Comparison of ENCODE assay signal across 8 mouse cellular contexts in the genomic region with DNA sequence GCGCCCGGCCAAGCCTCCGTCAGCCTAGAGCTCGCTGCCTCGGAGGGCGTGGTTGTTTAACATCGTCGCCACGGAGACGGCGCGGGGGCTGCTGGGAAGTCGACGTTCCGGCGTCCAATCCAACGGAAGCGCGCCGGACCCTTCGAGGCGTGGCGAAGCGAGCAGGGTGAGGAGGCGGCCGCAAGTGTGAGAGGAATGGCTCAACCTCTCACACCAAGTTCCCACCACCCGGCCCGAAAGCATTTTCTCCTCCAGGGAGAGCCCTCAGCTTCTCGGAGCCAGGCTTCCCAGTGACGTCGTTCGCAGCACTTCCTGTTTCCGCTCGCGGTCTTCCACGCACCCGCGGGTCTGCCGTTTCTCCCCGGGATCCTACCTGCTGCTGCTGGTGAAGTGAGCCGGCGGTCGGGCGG. TPM values are rescaled to one million over a fixed set of nuclear protein-coding genes. Genes with fewer than 3 reads are reported as not detected.
DNase-seq lines count a peak whose midpoint lies in the region; ATAC-seq lines count a peak whose summit lies in the region.

Aste1 (plus strand) TSS at position 175 of the 410 bp plus-strand sequence.
Nek11 (minus strand) TSS at position 307 of the 410 bp plus-strand sequence.

- under 1% methylated on average over 43 of the region's 44 CpGs for WGBS in hindbrain, embryonic 15.5 days

- H3K9ac ChIP-seq in hindbrain, embryonic 15.5 days = peak within 1 kb of the TSS; percentile 74

- ATAC-seq in hindbrain, embryonic 15.5 days (ENCODE audit: low FRiP score, low read depth) = peak; percentile 96

- peak within 1 kb of the TSS; percentile 93 for H3K4me3 ChIP-seq in hindbrain, embryonic 15.5 days

- H3K36me3 ChIP-seq in hindbrain, embryonic 15.5 days = peaks cover 9% of the 10 kb centered on the region; the same call in 1 of the 2 replicates

- H3K27me3 ChIP-seq in hindbrain, embryonic 15.5 days = 0 out of 2 replicates have a peak, but pooled peaks cover 4% of the 10 kb centered on the region

- H3K4me1 ChIP-seq in hindbrain, embryonic 15.5 days (replicated peaks) = peaks cover 48% of the 10 kb centered on the region

- H3K27ac ChIP-seq in hindbrain, embryonic 15.5 days (replicated peaks) = peak within 1 kb of the TSS; percentile 83

- no peaks in the 10 kb centered on the region for H3K9me3 ChIP-seq in hindbrain, embryonic 15.5 days

- DNase-seq in T-cell, adult 2 months (ENCODE audit: low spot score) = peak; percentile 93
- DNase-seq in cerebellum, postnatal 36 days = peak; percentile 90 to 92
- peak; percentile 94 for DNase-seq in frontal cortex, postnatal 36 days (ENCODE audit: low spot score in 2 of 2)
- peak; percentile 80 for DNase-seq in left cerebral cortex, adult 11 months (ENCODE audit: low spot score)
- peak; percentile 95 to 96 for DNase-seq in lung, postnatal 4 days
- peak; percentile 86 for DNase-seq in retina, postnatal 7 days (ENCODE audit: low read depth, low spot score)
- DNase-seq in urinary bladder, adult 2 months (ENCODE audit: low spot score) = peak; percentile 93

- peak within 1 kb of the TSS; percentile 92 for H3K4me2 ChIP-seq in hindbrain, embryonic 15.5 days

RNA-seq across cellular contexts. Expression of gene Aste1, which starts in this region (rescaled TPM):
- polyA plus RNA-seq in hindbrain, embryonic 15.5 days (2015; fragmentation: Nextera tagmentation; extraction: Ambion mirVana) = 12.0 and 12.4 TPM in 2 replicates
- polyA plus RNA-seq in urinary bladder, adult 2 months (2012; rRNA removed) = 7.0 and 7.3 TPM in 2 replicates

RNA-seq across cellular contexts. Expression of gene Nek11, which starts in this region (rescaled TPM):
- 2.7 and 2.9 TPM in 2 replicates for polyA plus RNA-seq in hindbrain, embryonic 15.5 days (2015; fragmentation: Nextera tagmentation; extraction: Ambion mirVana)
- 0.12 and 0.26 TPM in 2 replicates for polyA plus RNA-seq in urinary bladder, adult 2 months (2012; rRNA removed)

Comparison
In these comparisons a context has a peak if more than half of its experiments do, and no peak if none do; other contexts are left out.
1. Peak in every context shown above with its lines: DNase-seq, ATAC-seq, H3K4me3 ChIP-seq and H3K27ac ChIP-seq.